Mouse (Mus musculus) right cerebral cortex, adult 18-20 months (tissue): ENCODE results near the gene Colgalt2.
"Not testable (repeated sequence)": the region's sequence is repeated elsewhere in the genome, so short reads cannot be mapped to it uniquely, and the experiment has no call there.

Experiments used
- DNase-seq: peaks from one replicate; pipeline ENCODE4 v3.0.0; 2022; ENCODE audit warnings: mixed read lengths

Colgalt2 gene

GRCm38 (mm10) chr1:152417602-152418001 is 18.0 kb downstream of the Colgalt2 start:
- no peak for DNase-seq

GRCm38 (mm10) chr1:152422295-152422694 is 22.7 kb downstream of the Colgalt2 start:
- no peak for DNase-seq

GRCm38 (mm10) chr1:152423052-152423451 is 23.4 kb downstream of the Colgalt2 start:
- DNase-seq, result no peak

- no peak for DNase-seq
Measured at GRCm38 (mm10) chr1:152427912-152428581, 28.4 kb downstream of the Colgalt2 start.

- DNase-seq, result no peak
Measured at GRCm38 (mm10) chr1:152429805-152430204, 30.2 kb downstream of the Colgalt2 start.

GRCm38 (mm10) chr1:152434166-152434565 is 34.5 kb downstream of the Colgalt2 start:
- DNase-seq, result no peak

GRCm38 (mm10) chr1:152437518-152437917 is 37.9 kb downstream of the Colgalt2 start:
- DNase-seq, result not testable (repeated sequence)

GRCm38 (mm10) chr1:152439408-152439807 is 39.8 kb downstream of the Colgalt2 start:
- DNase-seq, result no peak

GRCm38 (mm10) chr1:152439874-152440273 is 40.2 kb downstream of the Colgalt2 start:
- peak; percentile 11 for DNase-seq

GRCm38 (mm10) chr1:152444630-152445029 is 45.0 kb downstream of the Colgalt2 start:
- DNase-seq, result no peak

- no peak for DNase-seq
Measured at GRCm38 (mm10) chr1:152445925-152446324, 46.3 kb downstream of the Colgalt2 start.

GRCm38 (mm10) chr1:152454536-152454935 is 54.9 kb downstream of the Colgalt2 start:
- DNase-seq, result no peak

- no peak for DNase-seq
Measured at GRCm38 (mm10) chr1:152455275-152456243, 55.9 kb downstream of the Colgalt2 start.

GRCm38 (mm10) chr1:152456266-152456665 is 56.6 kb downstream of the Colgalt2 start:
- no peak for DNase-seq

GRCm38 (mm10) chr1:152457596-152457995 is 58.0 kb downstream of the Colgalt2 start:
- DNase-seq, result no peak

GRCm38 (mm10) chr1:152458996-152459395 is 59.4 kb downstream of the Colgalt2 start:
- no peak for DNase-seq

GRCm38 (mm10) chr1:152460931-152461330 is 61.3 kb downstream of the Colgalt2 start:
- DNase-seq, result no peak

GRCm38 (mm10) chr1:152461814-152462213 is 62.2 kb downstream of the Colgalt2 start:
- DNase-seq, result no peak

GRCm38 (mm10) chr1:152462348-152462747 is 62.7 kb downstream of the Colgalt2 start:
- DNase-seq, result no peak

GRCm38 (mm10) chr1:152466280-152466679 is 66.7 kb downstream of the Colgalt2 start:
- DNase-seq, result no peak

- peak; percentile 49 for DNase-seq
Measured at GRCm38 (mm10) chr1:152468443-152468842, 68.8 kb downstream of the Colgalt2 start.

- no peak for DNase-seq
Measured at GRCm38 (mm10) chr1:152476126-152476525, 76.5 kb downstream of the Colgalt2 start.

GRCm38 (mm10) chr1:152490842-152491241 is 91.2 kb downstream of the Colgalt2 start:
- DNase-seq, result no peak

GRCm38 (mm10) chr1:152492258-152492657 is 92.6 kb downstream of the Colgalt2 start:
- no peak for DNase-seq
